Mouse (Mus musculus): ENCODE data around the gene Fam49a. TPM values are rescaled to one million over a fixed set of nuclear protein-coding genes. Genes with fewer than 3 reads are reported as not detected.
A peak's percentile ranks its signal among the peaks of the same experiment; 100 is the strongest.

The Fam49a gene
- polyA plus RNA-seq, 1 experiment from 2014 or later = 3.2 TPM

GRCm38 (mm10) chr12:12288586-12288985 is 26.6 kb downstream of the Fam49a start:
- Histone ChIP-seq H3K9ac (replicated peaks) (no peak overlapping the region), H3K27me3 (ENCODE audit: insufficient read depth, low read length) (no peaks in the 10 kb centered on the region), H3K4me2 (ENCODE audit: low read depth, low read length) (no peak overlapping the region), H3K4me3 (ENCODE audit: low read depth, low read length) (no peak overlapping the region), H3K9me3 (ENCODE audit: low read length) (no peaks in the 10 kb centered on the region), H3K27ac (ENCODE audit: low read depth) (no peak overlapping the region), H3K36me3 (replicated peaks; ENCODE audit: insufficient read depth, low read length) (no peaks in the 10 kb centered on the region), H3K4me1 (ENCODE audit: insufficient read depth) (0 out of 2 replicates have a peak, but pooled peaks cover 3% of the 10 kb centered on the region)
- DNase-seq (no peak), ATAC-seq (no peak)
- 93% methylated on average over 1 of the region's 1 CpGs for WGBS (ENCODE audit: insufficient replicate concordance)
- TF ChIP-seq CTCF (IDR thresholded peaks at IDR 0.05; ENCODE audit: low read depth) (no peak), EP300 (IDR thresholded peaks at IDR 0.05; ENCODE audit: low read depth) (no peak)

DNA sequence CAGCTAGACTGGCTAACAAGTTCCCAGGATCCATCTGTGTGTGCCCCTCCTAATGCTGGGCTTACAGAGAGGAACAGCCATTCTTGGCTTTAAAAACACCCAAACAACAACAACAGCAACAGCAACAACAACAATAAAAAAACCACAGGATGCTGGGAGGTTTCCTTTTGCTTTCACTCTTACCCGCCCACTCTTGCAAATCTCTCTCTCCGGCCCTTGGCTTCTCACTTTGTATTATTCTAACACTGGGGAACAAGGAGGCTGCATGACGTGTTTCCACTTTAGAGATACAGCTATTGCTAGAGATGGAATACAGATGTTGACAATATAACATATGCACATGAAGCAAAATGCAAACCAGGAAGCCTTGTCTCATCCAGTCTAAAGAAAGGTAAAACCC is 27.7 kb downstream of the Fam49a start:
- H3K4me3 ChIP-seq (ENCODE audit: low read depth, low read length) = no peak overlapping the region
- no peak overlapping the region for H3K9ac ChIP-seq (replicated peaks)
- H3K27ac ChIP-seq (ENCODE audit: low read depth) = no peak overlapping the region
- H3K4me1 ChIP-seq (ENCODE audit: insufficient read depth) = 0 out of 2 replicates have a peak, but pooled peaks cover 3% of the 10 kb centered on the region
- H3K36me3 ChIP-seq (replicated peaks; ENCODE audit: insufficient read depth, low read length) = no peaks in the 10 kb centered on the region
- ATAC-seq = no peak
- no peak overlapping the region for H3K4me2 ChIP-seq (ENCODE audit: low read depth, low read length)
- H3K9me3 ChIP-seq (ENCODE audit: low read length) = no peaks in the 10 kb centered on the region
- TF ChIP-seq CTCF (IDR thresholded peaks at IDR 0.05; ENCODE audit: low read depth) = no peak
- no peak for TF ChIP-seq EP300 (IDR thresholded peaks at IDR 0.05; ENCODE audit: low read depth)
- 65% methylated on average over 3 of the region's 3 CpGs for WGBS (ENCODE audit: insufficient replicate concordance)
- no peaks in the 10 kb centered on the region for H3K27me3 ChIP-seq (ENCODE audit: insufficient read depth, low read length)
- no peak for DNase-seq

GRCm38 (mm10) chr12:12292043-12292618 is 30.2 kb downstream of the Fam49a start:
- ATAC-seq (no peak), DNase-seq (no peak)
- Histone ChIP-seq H3K4me1 (ENCODE audit: insufficient read depth) (0 out of 2 replicates have a peak, but pooled peaks cover 3% of the 10 kb centered on the region), H3K36me3 (replicated peaks; ENCODE audit: insufficient read depth, low read length) (no peaks in the 10 kb centered on the region), H3K27ac (ENCODE audit: low read depth) (no peak overlapping the region), H3K27me3 (ENCODE audit: insufficient read depth, low read length) (no peaks in the 10 kb centered on the region), H3K4me3 (ENCODE audit: low read depth, low read length) (no peak overlapping the region), H3K9ac (replicated peaks) (no peak overlapping the region), H3K9me3 (ENCODE audit: low read length) (no peaks in the 10 kb centered on the region), H3K4me2 (ENCODE audit: low read depth, low read length) (no peak overlapping the region)
- 33% methylated on average over 5 of the region's 5 CpGs for WGBS (ENCODE audit: insufficient replicate concordance)
- no peak for TF ChIP-seq EP300 (IDR thresholded peaks at IDR 0.05; ENCODE audit: low read depth)
- TF ChIP-seq CTCF (IDR thresholded peaks at IDR 0.05; ENCODE audit: low read depth) = no peak

DNA sequence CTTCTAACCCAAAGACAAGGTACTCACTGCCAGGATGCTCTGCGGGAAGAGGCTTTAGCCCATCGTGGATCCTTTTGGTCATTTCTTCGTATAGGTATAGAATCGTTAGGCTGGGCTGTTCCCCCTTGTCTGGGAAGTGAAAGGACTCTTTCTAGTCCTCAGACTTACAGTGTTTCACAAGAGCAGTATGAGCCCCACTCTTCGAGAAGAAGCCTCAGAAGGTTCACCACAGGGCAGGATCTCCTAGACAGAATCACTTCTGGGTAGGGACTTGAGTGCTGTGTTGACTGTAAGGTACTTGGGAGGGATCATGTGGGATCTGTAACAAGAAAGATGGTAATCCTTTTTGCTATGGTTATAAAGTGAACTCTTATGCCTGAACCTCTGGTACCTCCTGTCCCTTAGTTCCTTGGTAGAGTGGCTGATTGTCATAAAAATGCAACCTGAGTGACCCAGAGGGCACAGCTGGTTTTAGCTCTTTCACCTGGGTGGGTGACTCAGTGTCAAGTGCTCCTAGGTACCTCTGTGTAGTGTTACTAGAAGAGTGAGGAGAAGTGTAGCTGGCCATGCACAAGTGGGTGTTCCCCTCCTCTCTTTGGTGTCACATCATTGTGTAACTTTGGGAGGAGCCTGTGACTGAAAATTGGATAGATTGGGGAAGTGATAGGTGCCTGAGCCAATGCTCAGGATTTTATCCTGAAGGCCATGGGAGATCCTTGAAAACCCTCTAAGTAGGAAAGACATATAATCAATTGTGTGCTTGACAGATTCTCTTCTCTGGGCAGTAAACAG is 32.6 kb downstream of the Fam49a start:
- Histone ChIP-seq H3K4me2 (ENCODE audit: low read depth, low read length) (no peak overlapping the region), H3K9me3 (ENCODE audit: low read length) (no peaks in the 10 kb centered on the region), H3K4me1 (ENCODE audit: insufficient read depth) (0 out of 2 replicates have a peak, but pooled peaks cover 3% of the 10 kb centered on the region), H3K9ac (replicated peaks) (no peak overlapping the region), H3K27ac (ENCODE audit: low read depth) (no peak overlapping the region), H3K4me3 (ENCODE audit: low read depth, low read length) (no peak overlapping the region), H3K36me3 (replicated peaks; ENCODE audit: insufficient read depth, low read length) (no peaks in the 10 kb centered on the region), H3K27me3 (ENCODE audit: insufficient read depth, low read length) (no peaks in the 10 kb centered on the region)
- ATAC-seq (peak; percentile 44), DNase-seq (no peak)
- WGBS (ENCODE audit: insufficient replicate concordance) = 74% methylated on average over 5 of the region's 5 CpGs
- TF ChIP-seq CTCF (IDR thresholded peaks at IDR 0.05; ENCODE audit: low read depth) (no peak), EP300 (IDR thresholded peaks at IDR 0.05; ENCODE audit: low read depth) (no peak)

GRCm38 (mm10) chr12:12298451-12298850 is 36.5 kb downstream of the Fam49a start:
- DNase-seq (no peak), ATAC-seq (no peak)
- H3K9ac ChIP-seq (replicated peaks) = no peak overlapping the region
- no peak overlapping the region for H3K4me2 ChIP-seq (ENCODE audit: low read depth, low read length)
- TF ChIP-seq EP300 (IDR thresholded peaks at IDR 0.05; ENCODE audit: low read depth) = no peak
- no peak for TF ChIP-seq CTCF (IDR thresholded peaks at IDR 0.05; ENCODE audit: low read depth)
- H3K36me3 ChIP-seq (replicated peaks; ENCODE audit: insufficient read depth, low read length) = no peaks in the 10 kb centered on the region
- H3K4me1 ChIP-seq (ENCODE audit: insufficient read depth) = peaks cover 8% of the 10 kb centered on the region
- no peaks in the 10 kb centered on the region for H3K9me3 ChIP-seq (ENCODE audit: low read length)
- H3K27me3 ChIP-seq (ENCODE audit: insufficient read depth, low read length) = no peaks in the 10 kb centered on the region
- H3K4me3 ChIP-seq (ENCODE audit: low read depth, low read length) = no peak overlapping the region
- no peak overlapping the region for H3K27ac ChIP-seq (ENCODE audit: low read depth)
- WGBS (ENCODE audit: insufficient replicate concordance) = 78% methylated on average over 7 of the region's 7 CpGs

DNA sequence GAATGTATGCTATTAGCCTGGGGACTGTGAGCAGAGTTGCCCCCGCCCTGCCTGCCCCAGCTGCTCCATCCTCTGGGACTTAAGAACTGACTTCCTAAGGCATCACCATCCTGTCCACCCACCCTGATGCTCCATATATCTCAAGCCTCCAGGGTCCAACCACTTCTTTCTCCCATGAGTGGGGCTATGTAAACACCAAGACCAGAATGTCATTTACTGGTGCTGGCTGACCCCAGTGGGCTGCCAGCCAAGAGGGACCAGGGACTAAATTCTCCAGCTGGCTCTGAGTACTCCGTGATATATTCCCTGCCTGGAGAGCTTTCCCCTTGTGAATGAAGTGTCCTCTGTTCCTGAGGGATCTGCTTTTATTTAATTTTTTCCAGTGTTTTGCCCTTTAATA is 37.4 kb downstream of the Fam49a start:
- no peak for ATAC-seq
- no peaks in the 10 kb centered on the region for H3K9me3 ChIP-seq (ENCODE audit: low read length)
- DNase-seq = no peak
- no peaks in the 10 kb centered on the region for H3K27me3 ChIP-seq (ENCODE audit: insufficient read depth, low read length)
- H3K4me2 ChIP-seq (ENCODE audit: low read depth, low read length) = no peak overlapping the region
- H3K4me3 ChIP-seq (ENCODE audit: low read depth, low read length) = no peak overlapping the region
- peaks cover 8% of the 10 kb centered on the region for H3K4me1 ChIP-seq (ENCODE audit: insufficient read depth)
- no peak overlapping the region for H3K9ac ChIP-seq (replicated peaks)
- no peaks in the 10 kb centered on the region for H3K36me3 ChIP-seq (replicated peaks; ENCODE audit: insufficient read depth, low read length)
- no peak for TF ChIP-seq EP300 (IDR thresholded peaks at IDR 0.05; ENCODE audit: low read depth)
- no peak for TF ChIP-seq CTCF (IDR thresholded peaks at IDR 0.05; ENCODE audit: low read depth)
- H3K27ac ChIP-seq (ENCODE audit: low read depth) = no peak overlapping the region
- WGBS (ENCODE audit: insufficient replicate concordance) = 75% methylated on average over 2 of the region's 2 CpGs

Measured in liver, postnatal 0 days (tissue).